ENCODE assay signal across 9 mouse cellular contexts in the genomic region with DNA sequence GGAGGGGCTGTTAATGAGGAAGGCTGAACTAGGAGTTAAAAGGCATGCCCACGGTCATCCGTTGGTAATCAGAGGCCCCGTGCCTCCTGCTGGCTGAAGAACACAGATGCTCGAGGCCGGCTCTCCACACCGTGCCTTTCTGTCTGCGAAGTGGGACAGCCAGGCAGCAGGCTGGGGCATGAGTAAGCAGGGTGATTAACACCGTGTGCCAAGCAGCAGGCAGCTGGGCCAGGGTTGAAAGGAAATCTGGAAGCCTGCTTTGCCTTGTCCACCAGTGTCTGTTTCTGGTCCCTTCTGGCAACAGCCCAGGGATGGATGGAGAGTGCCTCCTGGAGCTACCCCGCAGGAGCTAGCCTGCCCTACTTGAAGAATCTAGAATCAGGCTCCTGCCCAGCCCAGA.
DNase-seq lines count a peak whose midpoint lies in the region; ATAC-seq and TF ChIP-seq lines count a peak whose summit lies in the region.
"Had no signal": no experiment of that assay in that cellular context is flagged by ENCODE, and none has a peak within 500 bp of the region (broad histone marks: within the 10 kb centered on the region; RNA-seq: fewer than 3 reads in every experiment).

No protein-coding gene starts in this region.

- H3K4me3 ChIP-seq in embryonic facial prominence, embryonic 14.5 days (ENCODE audit: low read depth, low read length): no peak overlapping the region
- H3K4me3 ChIP-seq in kidney, embryonic 15.5 days (replicated peaks): no peak overlapping the region
- no peak overlapping the region for H3K4me3 ChIP-seq in lung, adult 2 months (replicated peaks; ENCODE audit: extremely low read depth, low read depth, low read length)
- H3K4me3 ChIP-seq: liver, embryonic 15.5 days had no signal

- no peaks in the 10 kb centered on the region for H3K9me3 ChIP-seq in embryonic facial prominence, embryonic 14.5 days (ENCODE audit: control insufficient read depth, low read length)
- H3K9me3 ChIP-seq in kidney, embryonic 15.5 days (replicated peaks): no peaks in the 10 kb centered on the region
- H3K9me3 ChIP-seq: liver, embryonic 15.5 days had no signal

- 30% methylated on average over 9 of the region's 9 CpGs for WGBS in embryonic facial prominence, embryonic 14.5 days
- WGBS in kidney, embryonic 15.5 days: 38% methylated on average over 9 of the region's 9 CpGs
- 39% methylated on average over 9 of the region's 9 CpGs for WGBS in lung, adult 2 months

- H3K36me3 ChIP-seq in embryonic facial prominence, embryonic 14.5 days (ENCODE audit: control insufficient read depth, insufficient read depth, low read length): no peaks in the 10 kb centered on the region
- H3K36me3 ChIP-seq in kidney, embryonic 15.5 days: no peaks in the 10 kb centered on the region
- H3K36me3 ChIP-seq: liver, embryonic 15.5 days had no signal

- peaks cover 6% of the 10 kb centered on the region; the same call in 1 of the 2 replicates for H3K4me1 ChIP-seq in embryonic facial prominence, embryonic 14.5 days (ENCODE audit: control insufficient read depth, insufficient read depth, low read length)
- peaks cover 46% of the 10 kb centered on the region for H3K4me1 ChIP-seq in kidney, embryonic 15.5 days
- H3K4me1 ChIP-seq in lung, adult 2 months (ENCODE audit: control insufficient read depth, insufficient read depth, low read length): peaks cover 6% of the 10 kb centered on the region
- H3K4me1 ChIP-seq: liver, embryonic 15.5 days had no signal

- no peaks in the 10 kb centered on the region for H3K27me3 ChIP-seq in embryonic facial prominence, embryonic 14.5 days (replicated peaks; ENCODE audit: control insufficient read depth, insufficient read depth, low read length)
- no peaks in the 10 kb centered on the region for H3K27me3 ChIP-seq in kidney, embryonic 15.5 days
- H3K27me3 ChIP-seq: liver, embryonic 15.5 days had no signal

- H3K9ac ChIP-seq in embryonic facial prominence, embryonic 14.5 days (ENCODE audit: low read depth, low read length): no peak overlapping the region
- no peak overlapping the region for H3K9ac ChIP-seq in kidney, embryonic 15.5 days
- H3K9ac ChIP-seq: liver, embryonic 15.5 days had no signal

- H3K4me2 ChIP-seq in embryonic facial prominence, embryonic 14.5 days (ENCODE audit: low read depth, low read length): no peak overlapping the region
- no peak overlapping the region for H3K4me2 ChIP-seq in kidney, embryonic 15.5 days
- H3K4me2 ChIP-seq: liver, embryonic 15.5 days had no signal

- no peak for TF ChIP-seq POLR2A in lung, adult 2 months (IDR thresholded peaks at IDR 0.05; ENCODE audit: borderline replicate concordance, extremely low read depth, low read depth, low read length)

- TF ChIP-seq CTCF in lung, adult 2 months (IDR thresholded peaks at IDR 0.05; ENCODE audit: insufficient read depth, low read length): no peak

- peak; percentile 35 for DNase-seq in layer of hippocampus, adult 11-12 months (ENCODE audit: low spot score)
- no peak for DNase-seq in layer of hippocampus, adult 9-10 months (ENCODE audit: low spot score)
- DNase-seq in embryonic facial prominence, embryonic 14.5 days (ENCODE audit: low spot score): no peak
- peak; percentile 25 to 49 for DNase-seq in layer of hippocampus, adult 18-20 months (ENCODE audit: low spot score in 2 of 2)
- DNase-seq in right cerebral cortex, adult 2 months (ENCODE audit: low spot score in 2 of 2): peak; percentile 24 to 39
- DNase-seq in heart, adult 9 months (ENCODE audit: low spot score in 2 of 2): no peak
- no peak for DNase-seq in lung, adult 2 months

- H3K27ac ChIP-seq in embryonic facial prominence, embryonic 14.5 days (replicated peaks; ENCODE audit: low read depth, low read length): no peak overlapping the region
- no peak overlapping the region for H3K27ac ChIP-seq in kidney, embryonic 15.5 days
- H3K27ac ChIP-seq: liver, embryonic 15.5 days had no signal

- ATAC-seq in embryonic facial prominence, embryonic 14.5 days (ENCODE audit: low read depth): peak; percentile 51; the same call in 1 of the 2 replicates
- ATAC-seq in kidney, embryonic 15.5 days (replicated peaks; ENCODE audit: low FRiP score): no peak

Comparison
In these comparisons a context has a peak if more than half of its experiments do, and no peak if none do; other contexts are left out.
1. DNase-seq: peak in layer of hippocampus, adult 11-12 months (single experiment), layer of hippocampus, adult 18-20 months (2 of 2) and right cerebral cortex, adult 2 months (2 of 2); none in layer of hippocampus, adult 9-10 months (single experiment), embryonic facial prominence, embryonic 14.5 days (single experiment), heart, adult 9 months (0 of 2) and lung, adult 2 months (single experiment).